Mouse (Mus musculus) 3T3-L1 (cell line): ENCODE results near the gene Hist1h2bj.
A peak's percentile ranks its signal among the peaks of the same experiment; 100 is the strongest.
"Not testable (repeated sequence)": the region's sequence is repeated elsewhere in the genome, so short reads cannot be mapped to it uniquely, and the experiment has no call there.

Experiments
- DNase-seq: peaks from one replicate; pipeline ENCODE4 v3.0.0-alpha.2; 2015; ENCODE audit warnings: low read depth, low spot score

The Hist1h2bj gene

GRCm38 (mm10) chr13:22039364-22039763, 3.6 kb upstream of the Hist1h2bj start:
- no peak for DNase-seq

- DNase-seq, result no peak
Measured at GRCm38 (mm10) chr13:22039951-22040463, 3.0 kb upstream of the Hist1h2bj start.

- peak; percentile 74 for DNase-seq
Measured at GRCm38 (mm10) chr13:22040464-22041141, 2.4 kb upstream of the Hist1h2bj start.

GRCm38 (mm10) chr13:22041142-22041536, 1.9 kb upstream of the Hist1h2bj start, which contains the start of gene Hist1h4i:
TSS of gene Hist1h4i (minus strand) at chr13:22041362.
- peak; percentile 94 for DNase-seq

- peak; percentile 74 for DNase-seq
Measured at GRCm38 (mm10) chr13:22041651-22042567, 1.1 kb upstream of the Hist1h2bj start.

DNA sequence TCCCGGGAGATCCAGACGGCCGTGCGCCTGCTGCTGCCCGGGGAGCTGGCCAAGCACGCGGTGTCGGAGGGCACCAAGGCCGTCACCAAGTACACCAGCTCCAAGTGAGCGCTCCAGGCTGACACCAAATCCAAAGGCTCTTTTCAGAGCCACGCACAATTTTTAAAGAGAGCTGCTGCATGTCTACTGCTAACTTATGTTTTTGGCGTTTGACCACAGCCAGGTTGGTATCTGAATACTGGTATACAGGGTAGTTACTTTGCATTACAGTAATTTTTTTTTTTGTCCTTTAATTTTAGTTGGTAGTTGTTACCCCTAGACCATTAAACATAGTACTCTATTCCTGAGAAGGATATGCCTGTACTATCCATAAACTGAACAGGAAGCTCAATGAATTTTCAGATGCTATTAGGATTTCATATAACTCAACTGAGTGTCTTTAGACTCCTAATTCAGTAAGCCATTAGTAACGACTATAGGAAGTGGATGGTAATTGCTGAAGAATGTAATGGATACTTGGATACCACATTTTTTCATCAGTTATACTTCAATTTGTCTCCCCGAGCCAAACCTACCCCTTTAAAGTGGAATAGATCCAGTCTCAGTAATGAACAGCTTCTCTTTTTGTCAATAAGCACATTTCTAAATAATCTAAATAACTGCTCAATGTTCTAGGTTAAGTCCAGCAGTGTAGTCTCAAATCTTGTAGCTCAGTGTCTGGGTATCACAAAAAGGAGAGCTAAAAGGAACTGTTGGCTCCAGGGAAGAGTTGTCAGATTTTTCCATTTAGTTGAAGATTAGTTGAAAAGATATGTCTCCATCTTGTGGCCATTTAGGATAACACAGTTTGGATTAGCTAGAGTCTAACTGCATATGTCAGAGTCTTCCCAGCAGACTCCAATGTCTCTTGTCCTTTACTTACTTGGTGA, 753 bp downstream of the Hist1h2bj start:
- DNase-seq, result peak; percentile 89

GRCm38 (mm10) chr13:22044432-22045155, 1.6 kb downstream of the Hist1h2bj start:
- no peak for DNase-seq

GRCm38 (mm10) chr13:22045311-22045710, 2.3 kb downstream of the Hist1h2bj start:
- DNase-seq, result no peak

GRCm38 (mm10) chr13:22049041-22049440, 6.0 kb downstream of the Hist1h2bj start:
- no peak for DNase-seq

DNA sequence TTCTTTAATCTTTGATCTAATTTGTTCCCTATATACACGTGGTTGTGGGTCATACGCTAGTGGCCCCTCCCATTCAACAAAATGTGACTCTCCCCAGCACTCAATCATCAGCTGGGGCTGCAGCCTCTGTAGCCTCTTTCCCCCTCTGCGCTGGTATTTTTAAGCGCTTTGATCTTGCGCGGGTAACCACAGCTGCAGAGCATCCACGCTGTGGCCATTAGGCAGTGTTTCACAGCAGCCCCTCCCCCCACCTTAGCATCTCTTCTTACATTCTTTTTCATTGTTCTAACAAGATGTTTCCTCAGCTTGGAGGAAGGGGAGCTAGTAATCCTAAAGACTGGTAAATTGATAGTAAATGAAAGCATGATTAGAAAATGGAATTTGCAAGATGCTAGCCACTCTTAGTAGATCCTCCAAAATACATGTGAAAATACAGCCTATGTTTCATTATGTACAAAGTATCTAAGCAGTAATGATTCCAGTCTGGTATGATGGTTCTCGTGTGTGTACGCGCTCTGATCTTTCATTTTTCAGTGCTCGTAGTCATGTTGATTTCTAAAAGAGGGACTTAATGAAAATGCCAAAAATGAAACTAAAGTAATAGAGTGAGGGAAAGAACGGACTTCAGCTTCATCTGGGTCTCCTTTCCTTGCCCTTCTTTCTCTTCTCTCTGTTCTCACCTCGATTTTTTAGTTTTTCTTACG, 6.9 kb downstream of the Hist1h2bj start:
- peak; percentile 78 for DNase-seq

GRCm38 (mm10) chr13:22050591-22051522, 7.8 kb downstream of the Hist1h2bj start:
- peak; percentile 95 for DNase-seq

DNA sequence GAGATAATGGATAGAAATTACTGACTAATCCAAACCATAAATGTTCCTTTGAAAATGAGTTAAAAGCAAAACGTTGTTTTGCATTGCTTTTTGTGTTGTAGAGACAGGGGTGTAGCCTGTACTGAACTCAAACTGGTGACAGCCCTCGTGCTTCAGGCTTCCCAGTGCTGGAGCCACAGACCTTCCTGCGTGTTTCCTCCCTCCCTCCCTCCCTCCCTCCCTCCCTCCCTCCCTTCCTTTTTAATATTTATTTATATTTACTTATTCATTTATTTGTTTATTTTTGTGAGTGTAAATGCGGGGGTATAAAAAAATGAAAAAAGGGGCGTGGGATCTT, 8.5 kb downstream of the Hist1h2bj start:
- no peak for DNase-seq

DNA sequence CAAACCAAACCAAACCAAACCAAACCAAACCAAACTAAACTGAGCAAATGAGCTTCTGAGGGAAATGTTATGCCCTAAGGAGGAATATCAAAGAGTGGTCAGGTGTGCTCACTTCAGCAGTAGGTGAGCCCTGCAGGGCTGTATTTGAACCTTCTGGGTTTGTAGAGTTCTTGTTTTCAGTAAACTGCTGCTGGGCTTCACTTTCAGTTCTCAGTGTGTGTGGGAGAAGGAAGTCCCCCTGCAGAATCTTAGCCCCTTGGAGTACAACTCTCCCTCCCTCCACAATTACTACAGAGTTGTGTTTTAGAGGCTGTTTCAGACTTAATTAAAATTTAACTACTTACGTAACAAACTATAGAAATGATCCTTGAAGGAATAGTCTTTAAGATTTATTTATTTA, 10.7 kb downstream of the Hist1h2bj start:
- no peak for DNase-seq

DNA sequence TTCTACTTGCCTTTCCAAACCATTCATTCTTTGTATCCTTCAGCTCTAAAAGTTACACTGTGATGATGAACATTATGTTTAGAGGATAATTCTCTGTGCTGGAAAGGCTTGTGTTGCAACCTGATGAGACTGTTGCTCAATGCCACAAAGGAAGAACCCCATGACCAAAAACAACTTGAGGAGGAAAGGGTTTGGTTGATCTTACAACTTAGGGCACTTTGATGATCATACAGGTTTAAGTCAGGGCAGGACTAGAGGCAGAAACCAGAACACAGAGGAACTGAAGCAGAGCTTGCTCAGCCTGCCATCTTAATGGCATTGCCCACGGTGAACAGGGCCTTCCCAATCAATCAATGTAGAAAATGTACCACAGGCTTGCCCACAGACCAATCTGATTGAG, 18.4 kb downstream of the Hist1h2bj start:
- DNase-seq, result no peak

- no peak for DNase-seq
Measured at GRCm38 (mm10) chr13:22063468-22063867, 20.5 kb downstream of the Hist1h2bj start.

- DNase-seq, result not testable (repeated sequence)
Measured at GRCm38 (mm10) chr13:22084140-22084539, 41.1 kb downstream of the Hist1h2bj start, which contains the start of gene Vmn1r188. TSS of gene Vmn1r188 (plus strand) at chr13:22084440.
